Mouse (Mus musculus) bone marrow, adult 2 months (tissue): ENCODE measurements at regions not wholly inside any gene's neighbourhood (a gene's known extent, or its start where the extent isn't known, plus 50 kb on each side); places are given as distances from the start of the nearest gene placed in this dataset.

Source experiments
- CTCF ChIP-seq: fragments of 200-500 bp; IDR thresholded peaks from 2 replicates; pipeline ENCODE4 v1.5.1; 2011; ENCODE audit warnings: low read length, control low read depth; ENCODE audit not compliant: control insufficient read depth, insufficient read depth
- POLR2A ChIP-seq: fragments of 200-500 bp; IDR thresholded peaks from 2 replicates; pipeline ENCODE4 v1.6.1; 2011; ENCODE audit warnings: low read depth, mild to moderate bottlenecking, control low read depth, low read length, borderline replicate concordance; ENCODE audit not compliant: control insufficient read depth

DNA sequence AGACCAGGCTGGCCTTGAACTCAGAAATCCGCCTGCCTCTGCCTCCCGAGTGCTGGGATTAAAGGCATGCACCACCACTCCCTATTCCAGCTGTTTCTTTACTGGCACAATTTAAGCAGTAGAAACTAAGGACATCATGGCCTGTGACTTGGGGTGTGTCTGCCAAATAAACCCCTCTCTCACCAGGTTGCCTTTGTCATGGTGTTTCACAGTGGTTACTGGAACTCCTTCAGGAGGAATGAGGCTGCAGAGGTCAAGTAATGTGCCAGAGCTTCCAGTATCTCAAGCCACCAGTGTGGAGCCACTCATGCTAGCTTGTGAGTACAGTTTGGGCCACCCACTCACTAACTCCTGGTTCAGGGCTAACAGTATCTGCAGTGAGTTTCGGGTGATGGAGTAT lies 200.5 kb upstream of the Daam1 start:
- TF ChIP-seq CTCF (no peak), POLR2A (no peak)
